Mouse (Mus musculus): ENCODE data around the gene Pigv. TPM values are rescaled to one million over a fixed set of nuclear protein-coding genes. Genes with fewer than 3 reads are reported as not detected.
A peak's percentile ranks its signal among the peaks of the same experiment; 100 is the strongest.

Pigv gene
- 6.0 and 6.7 TPM in 2 replicates for polyA plus RNA-seq (2015; fragmentation: Nextera tagmentation; extraction: Ambion mirVana)

DNA sequence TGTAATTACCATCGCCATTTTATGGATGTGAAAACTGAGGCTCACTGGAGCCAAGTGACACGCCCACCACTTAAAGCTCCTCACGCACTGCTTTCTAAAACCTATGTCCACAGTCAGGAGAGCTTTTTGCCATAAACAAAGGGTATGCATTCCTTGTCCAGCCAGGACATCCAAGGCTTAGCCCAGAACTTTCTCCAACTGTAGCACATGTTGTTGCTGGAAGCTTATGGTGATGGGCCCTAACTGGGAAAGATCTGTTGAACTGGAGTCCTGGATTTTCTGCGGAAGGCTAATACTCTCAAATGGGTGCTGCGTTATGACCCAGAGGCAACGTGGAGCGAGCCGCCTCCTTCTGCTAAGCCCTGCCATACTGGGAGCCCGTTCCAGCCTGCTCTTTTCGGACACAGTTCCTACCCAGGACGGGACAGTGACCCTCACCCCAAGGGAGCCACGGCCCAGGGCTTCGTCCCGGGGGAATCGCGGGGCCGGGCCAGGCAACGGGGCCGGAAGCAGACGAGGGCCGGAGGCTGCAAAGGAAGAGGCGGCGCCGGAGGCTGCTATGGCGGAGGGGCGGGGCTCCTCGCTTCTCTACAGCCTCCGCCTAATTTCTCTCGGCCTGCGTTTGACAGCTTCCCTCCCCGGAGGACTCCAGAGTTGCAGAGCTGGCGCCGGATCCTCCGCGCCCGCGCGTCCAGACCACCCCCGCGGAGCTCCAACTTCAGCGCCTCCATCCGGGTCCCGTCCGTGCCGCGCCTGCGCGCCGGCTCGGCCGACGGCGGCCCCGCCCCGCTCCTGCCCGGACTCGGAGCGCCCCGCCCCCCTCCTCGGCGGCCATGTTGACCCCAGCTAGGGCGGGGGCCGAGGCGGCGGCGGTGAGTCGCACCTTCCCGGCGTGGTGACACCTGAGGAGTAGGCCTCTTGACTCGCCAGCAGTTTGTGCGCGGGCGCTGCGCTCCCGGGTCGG, at the start of gene Pigv:
Pigv (minus strand) TSS at position 767 of the 964 bp plus-strand sequence.
- H3K4me3 ChIP-seq (ENCODE audit: low read depth, low read length): peak within 1 kb of the TSS; percentile 80
- H3K27me3 ChIP-seq (ENCODE audit: control insufficient read depth, insufficient read depth, low read depth, low read length): no peaks in the 10 kb centered on the region
- under 1% methylated on average over 74 of the region's 76 CpGs for WGBS (ENCODE audit: insufficient replicate concordance)
- peak within 1 kb of the TSS; percentile 75 for H3K4me2 ChIP-seq (ENCODE audit: low read depth, low read length)
- H3K36me3 ChIP-seq (ENCODE audit: control insufficient read depth, insufficient read depth): no peaks in the 10 kb centered on the region
- H3K27ac ChIP-seq (ENCODE audit: low read length): peak within 1 kb of the TSS; percentile 98
- peak; percentile 87 for ATAC-seq (ENCODE audit: low read depth)
- H3K4me1 ChIP-seq (ENCODE audit: control insufficient read depth, low read depth, low read length): peaks cover 51% of the 10 kb centered on the region
- peak within 1 kb of the TSS; percentile 87 for H3K9ac ChIP-seq (ENCODE audit: low read depth, low read length)
- H3K9me3 ChIP-seq (replicated peaks; ENCODE audit: control insufficient read depth, low read length): no peaks in the 10 kb centered on the region

DNA sequence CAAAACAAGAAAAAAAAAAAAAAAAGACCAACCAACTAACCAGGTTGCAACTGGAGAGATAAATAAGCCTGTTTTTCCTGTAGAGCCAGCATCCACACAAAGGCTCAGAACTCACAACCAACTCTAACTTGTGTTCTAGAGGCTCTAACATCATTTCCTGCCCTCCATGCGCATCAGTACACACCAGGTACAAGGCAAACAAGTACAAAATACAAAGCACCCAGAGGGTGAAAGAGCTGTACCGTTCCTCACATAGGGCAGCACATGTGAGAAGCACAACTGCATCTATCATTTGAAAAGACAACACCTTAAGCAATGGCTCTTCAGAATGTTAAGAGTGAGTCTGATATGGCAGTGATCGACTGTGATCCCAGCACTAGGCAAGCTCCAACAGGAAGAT, 47.3 kb upstream of the Pigv start:
- no peak for ATAC-seq (ENCODE audit: low read depth)
- Histone ChIP-seq H3K36me3 (ENCODE audit: control insufficient read depth, insufficient read depth) (peaks cover 52% of the 10 kb centered on the region), H3K9me3 (replicated peaks; ENCODE audit: control insufficient read depth, low read length) (no peaks in the 10 kb centered on the region), H3K4me3 (ENCODE audit: low read depth, low read length) (no peak overlapping the region), H3K9ac (ENCODE audit: low read depth, low read length) (no peak overlapping the region), H3K27ac (ENCODE audit: low read length) (no peak overlapping the region), H3K27me3 (ENCODE audit: control insufficient read depth, insufficient read depth, low read depth, low read length) (no peaks in the 10 kb centered on the region), H3K4me1 (ENCODE audit: control insufficient read depth, low read depth, low read length) (0 out of 2 replicates have a peak, but pooled peaks cover 2% of the 10 kb centered on the region), H3K4me2 (ENCODE audit: low read depth, low read length) (no peak overlapping the region)
- WGBS (ENCODE audit: insufficient replicate concordance): 79% methylated on average over 3 of the region's 3 CpGs

DNA sequence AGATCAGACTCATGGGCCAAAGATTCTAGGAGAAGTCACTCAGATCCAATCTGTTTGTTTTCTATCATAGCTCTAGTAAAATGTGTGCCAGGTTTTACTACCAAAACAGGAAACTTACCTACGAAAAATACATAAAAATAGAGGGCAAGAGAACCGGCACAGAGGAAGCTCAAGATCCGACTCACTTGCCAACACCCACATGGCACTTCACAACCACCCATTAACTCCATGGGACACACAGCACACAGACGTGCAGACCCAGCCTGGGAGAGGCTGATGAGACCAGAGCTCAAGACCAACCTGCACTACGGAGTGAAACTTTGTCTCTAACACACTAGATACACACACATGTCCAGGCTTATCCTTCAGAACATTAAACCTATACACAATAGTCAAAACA, 40.3 kb upstream of the Pigv start:
- ATAC-seq (ENCODE audit: low read depth): no peak
- no peak overlapping the region for H3K4me3 ChIP-seq (ENCODE audit: low read depth, low read length)
- no peaks in the 10 kb centered on the region for H3K27me3 ChIP-seq (ENCODE audit: control insufficient read depth, insufficient read depth, low read depth, low read length)
- 65% methylated on average over 5 of the region's 5 CpGs for WGBS (ENCODE audit: insufficient replicate concordance)
- no peaks in the 10 kb centered on the region for H3K9me3 ChIP-seq (replicated peaks; ENCODE audit: control insufficient read depth, low read length)
- no peak overlapping the region for H3K9ac ChIP-seq (ENCODE audit: low read depth, low read length)
- peaks cover 23% of the 10 kb centered on the region for H3K36me3 ChIP-seq (ENCODE audit: control insufficient read depth, insufficient read depth)
- no peak overlapping the region for H3K4me2 ChIP-seq (ENCODE audit: low read depth, low read length)
- no peak overlapping the region for H3K27ac ChIP-seq (ENCODE audit: low read length)
- H3K4me1 ChIP-seq (ENCODE audit: control insufficient read depth, low read depth, low read length): peaks cover 11% of the 10 kb centered on the region

DNA sequence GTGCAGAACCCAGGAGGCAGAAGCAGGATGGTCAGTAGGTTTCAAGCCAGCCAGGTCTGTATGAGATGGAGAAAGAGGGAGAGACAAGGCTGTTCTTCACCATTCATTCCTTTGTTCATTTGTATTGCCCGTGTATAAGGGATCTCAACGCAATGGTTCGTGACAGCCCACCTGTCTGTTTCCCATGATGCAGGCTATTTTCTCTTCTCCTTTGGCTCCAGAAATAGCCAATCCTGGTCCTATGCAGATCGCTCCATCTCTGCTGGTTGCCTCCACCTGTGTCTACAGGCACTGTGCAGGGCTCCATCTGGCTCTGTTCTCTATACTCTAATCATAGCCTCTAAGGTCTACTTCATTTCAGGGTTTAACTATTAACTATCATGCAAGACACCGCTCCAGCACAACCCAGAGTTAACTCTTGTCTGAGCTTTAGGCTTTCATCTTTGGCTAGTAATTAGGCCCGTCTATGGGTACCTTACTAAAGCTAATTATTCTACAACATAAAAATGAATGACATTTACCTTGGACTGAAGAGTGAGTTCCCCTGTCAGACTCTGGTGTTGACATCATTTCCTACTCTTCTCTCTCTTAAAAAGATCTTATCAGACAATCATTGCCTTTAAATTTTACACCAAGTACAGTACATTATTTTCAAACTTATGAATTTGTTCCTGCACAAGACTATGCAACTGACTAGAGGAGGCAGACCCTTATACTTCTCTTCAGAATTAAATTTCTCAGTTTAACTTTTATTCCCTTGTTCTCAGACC, 39.0 kb upstream of the Pigv start:
- Histone ChIP-seq H3K4me3 (ENCODE audit: low read depth, low read length) (no peak overlapping the region), H3K4me2 (ENCODE audit: low read depth, low read length) (no peak overlapping the region), H3K9ac (ENCODE audit: low read depth, low read length) (no peak overlapping the region), H3K36me3 (ENCODE audit: control insufficient read depth, insufficient read depth) (peaks cover 18% of the 10 kb centered on the region), H3K9me3 (replicated peaks; ENCODE audit: control insufficient read depth, low read length) (no peaks in the 10 kb centered on the region), H3K4me1 (ENCODE audit: control insufficient read depth, low read depth, low read length) (peaks cover 22% of the 10 kb centered on the region), H3K27ac (ENCODE audit: low read length) (no peak overlapping the region), H3K27me3 (ENCODE audit: control insufficient read depth, insufficient read depth, low read depth, low read length) (no peaks in the 10 kb centered on the region)
- 76% methylated on average over 6 of the region's 6 CpGs for WGBS (ENCODE audit: insufficient replicate concordance)
- no peak for ATAC-seq (ENCODE audit: low read depth)

DNA sequence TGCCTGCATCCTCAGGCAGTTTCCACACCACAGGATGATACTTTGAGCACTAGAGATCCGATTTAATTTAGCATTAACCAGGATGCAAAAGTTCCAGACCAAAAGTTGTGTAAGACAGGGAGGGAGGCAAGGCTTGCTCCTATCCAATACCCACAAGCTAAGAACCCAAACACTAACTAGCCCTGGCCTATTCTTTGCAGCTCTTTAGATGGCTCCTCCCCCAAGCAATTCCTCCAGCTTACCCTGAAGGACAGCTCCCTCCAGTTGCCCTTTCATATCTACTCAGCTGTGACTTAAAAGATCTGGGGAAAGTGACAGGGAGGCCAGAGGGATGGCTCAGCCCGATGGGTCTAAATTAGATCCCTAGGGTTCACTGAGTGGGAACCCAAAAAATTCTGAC, 36.9 kb upstream of the Pigv start:
- peak; percentile 40; the same call in 1 of the 2 replicates for ATAC-seq (ENCODE audit: low read depth)
- H3K9ac ChIP-seq (ENCODE audit: low read depth, low read length): no peak overlapping the region
- H3K4me3 ChIP-seq (ENCODE audit: low read depth, low read length): no peak overlapping the region
- 45% methylated on average over 2 of the region's 2 CpGs for WGBS (ENCODE audit: insufficient replicate concordance)
- no peaks in the 10 kb centered on the region for H3K27me3 ChIP-seq (ENCODE audit: control insufficient read depth, insufficient read depth, low read depth, low read length)
- H3K36me3 ChIP-seq (ENCODE audit: control insufficient read depth, insufficient read depth): peaks cover 14% of the 10 kb centered on the region
- no peak overlapping the region for H3K27ac ChIP-seq (ENCODE audit: low read length)
- peaks cover 41% of the 10 kb centered on the region for H3K4me1 ChIP-seq (ENCODE audit: control insufficient read depth, low read depth, low read length)
- H3K9me3 ChIP-seq (replicated peaks; ENCODE audit: control insufficient read depth, low read length): no peaks in the 10 kb centered on the region
- H3K4me2 ChIP-seq (ENCODE audit: low read depth, low read length): no peak overlapping the region

DNA sequence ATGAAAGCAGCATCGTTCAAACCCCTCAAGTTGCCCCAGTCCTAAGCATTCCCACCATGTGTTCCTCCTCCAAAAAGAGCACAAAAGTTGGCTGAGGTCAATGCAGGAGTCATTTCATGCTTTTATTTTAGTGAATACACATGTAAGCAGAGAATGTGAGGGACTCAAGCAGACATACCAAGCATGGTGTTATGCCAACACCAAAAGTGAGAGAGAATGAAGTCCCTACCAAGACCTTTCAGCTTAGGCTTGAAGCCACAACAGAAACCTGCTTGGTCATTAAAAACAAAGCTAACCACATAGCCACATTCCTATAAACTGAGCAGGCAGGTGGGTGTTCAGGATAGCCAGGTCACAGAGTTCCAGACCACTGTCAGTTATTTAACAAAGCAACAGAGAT, 35.0 kb upstream of the Pigv start:
- Histone ChIP-seq H3K9me3 (replicated peaks; ENCODE audit: control insufficient read depth, low read length) (no peaks in the 10 kb centered on the region), H3K36me3 (ENCODE audit: control insufficient read depth, insufficient read depth) (peaks cover 10% of the 10 kb centered on the region), H3K9ac (ENCODE audit: low read depth, low read length) (no peak overlapping the region), H3K4me2 (ENCODE audit: low read depth, low read length) (no peak overlapping the region), H3K27ac (ENCODE audit: low read length) (no peak overlapping the region; the same call in 1 of the 2 replicates), H3K27me3 (ENCODE audit: control insufficient read depth, insufficient read depth, low read depth, low read length) (no peaks in the 10 kb centered on the region), H3K4me3 (ENCODE audit: low read depth, low read length) (no peak overlapping the region), H3K4me1 (ENCODE audit: control insufficient read depth, low read depth, low read length) (peaks cover 41% of the 10 kb centered on the region)
- no peak for ATAC-seq (ENCODE audit: low read depth)
- WGBS (ENCODE audit: insufficient replicate concordance): 35% methylated on average over 1 of the region's 1 CpGs

DNA sequence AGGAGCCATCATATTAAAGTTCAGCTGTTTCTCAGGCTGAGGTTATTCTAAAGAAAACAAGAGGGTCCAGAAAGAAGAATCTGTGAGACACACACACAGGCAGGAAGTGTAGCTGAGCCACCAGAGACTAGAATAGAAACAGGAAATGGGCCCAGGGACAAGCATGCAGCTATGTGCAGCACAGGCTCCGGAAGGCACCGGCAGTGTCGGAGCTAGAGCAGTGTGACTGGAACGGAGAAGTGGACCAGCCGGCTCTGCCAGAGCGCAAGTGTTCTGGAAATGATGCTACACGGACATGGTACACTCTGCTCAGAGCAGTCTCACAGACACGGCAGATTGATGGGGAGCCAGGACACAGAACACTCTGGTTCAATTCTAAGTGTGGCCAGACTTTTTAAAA, 34.5 kb upstream of the Pigv start:
- H3K36me3 ChIP-seq (ENCODE audit: control insufficient read depth, insufficient read depth): peaks cover 10% of the 10 kb centered on the region
- WGBS (ENCODE audit: insufficient replicate concordance): 32% methylated on average over 8 of the region's 8 CpGs
- peaks cover 41% of the 10 kb centered on the region for H3K4me1 ChIP-seq (ENCODE audit: control insufficient read depth, low read depth, low read length)
- peak overlapping the region; percentile 80 for H3K27ac ChIP-seq (ENCODE audit: low read length)
- no peaks in the 10 kb centered on the region for H3K27me3 ChIP-seq (ENCODE audit: control insufficient read depth, insufficient read depth, low read depth, low read length)
- peak overlapping the region; percentile 19; the same call in 1 of the 2 replicates for H3K4me2 ChIP-seq (ENCODE audit: low read depth, low read length)
- no peak overlapping the region for H3K9ac ChIP-seq (ENCODE audit: low read depth, low read length)
- H3K4me3 ChIP-seq (ENCODE audit: low read depth, low read length): no peak overlapping the region
- peak; percentile 69 for ATAC-seq (ENCODE audit: low read depth)
- no peaks in the 10 kb centered on the region for H3K9me3 ChIP-seq (replicated peaks; ENCODE audit: control insufficient read depth, low read length)

DNA sequence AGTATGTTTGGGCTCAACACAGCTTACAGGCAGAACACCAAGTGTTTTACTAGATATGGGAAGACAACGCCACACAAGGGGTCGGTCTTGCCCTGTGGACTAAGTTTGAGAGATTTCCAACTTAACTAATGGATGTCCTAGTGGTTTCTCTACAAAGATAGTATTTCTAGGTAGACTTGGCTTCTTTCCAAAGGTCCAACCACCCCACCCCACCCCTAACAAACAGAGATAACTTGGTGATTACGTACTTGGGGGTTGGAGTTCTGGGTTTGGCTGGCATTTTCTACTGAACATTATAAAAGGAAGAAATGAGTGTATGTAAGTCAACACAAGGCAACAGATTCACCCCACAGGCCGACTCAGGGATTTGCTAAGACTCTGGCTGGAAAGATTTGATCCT, 32.6 kb upstream of the Pigv start:
- no peaks in the 10 kb centered on the region for H3K27me3 ChIP-seq (ENCODE audit: control insufficient read depth, insufficient read depth, low read depth, low read length)
- no peak overlapping the region for H3K27ac ChIP-seq (ENCODE audit: low read length)
- H3K9ac ChIP-seq (ENCODE audit: low read depth, low read length): no peak overlapping the region
- no peak for ATAC-seq (ENCODE audit: low read depth)
- peaks cover 41% of the 10 kb centered on the region for H3K4me1 ChIP-seq (ENCODE audit: control insufficient read depth, low read depth, low read length)
- 27% methylated on average over 4 of the region's 4 CpGs for WGBS (ENCODE audit: insufficient replicate concordance)
- H3K9me3 ChIP-seq (replicated peaks; ENCODE audit: control insufficient read depth, low read length): no peaks in the 10 kb centered on the region
- peaks cover 4% of the 10 kb centered on the region; the same call in 1 of the 2 replicates for H3K36me3 ChIP-seq (ENCODE audit: control insufficient read depth, insufficient read depth)
- no peak overlapping the region for H3K4me2 ChIP-seq (ENCODE audit: low read depth, low read length)
- H3K4me3 ChIP-seq (ENCODE audit: low read depth, low read length): no peak overlapping the region

All from liver, embryonic 16.5 days (tissue).